ENCODE assay signal across 8 mouse cellular contexts in genomic region chr9:70543048-70543880, GRCm38 (mm10). TPM values are rescaled to one million over a fixed set of nuclear protein-coding genes. Genes with fewer than 3 reads are reported as not detected.
DNase-seq lines count a peak whose midpoint lies in the region; ATAC-seq and TF ChIP-seq lines count a peak whose summit lies in the region.

No protein-coding gene starts in this region.

- intact Hi-C loops in heart, postnatal 14 days (cut with DNase I), result no loop called here

- DNase-seq in layer of hippocampus, adult 2 months (ENCODE audit: low spot score in 2 of 2), result peak; percentile 14 to 46
- no peak for DNase-seq in layer of hippocampus, postnatal 10 days (ENCODE audit: low spot score in 2 of 2)
- DNase-seq in G1E (ENCODE audit: low spot score), result peak; percentile 54
- peak; percentile 77 for DNase-seq in embryo, embryonic 10 days (ENCODE audit: low spot score)
- peak; percentile 72 to 79 for DNase-seq in heart, postnatal 14 days
- no peak for DNase-seq in cerebellum, postnatal 36 days

- H3K9ac ChIP-seq in liver, embryonic 12.5 days, result peak overlapping the region; percentile 91
- H3K9ac ChIP-seq in neural tube, embryonic 14.5 days (replicated peaks; ENCODE audit: low read depth, low read length), result peak overlapping the region; percentile 95

- H3K9me3 ChIP-seq in G1E (replicated peaks), result no peaks in the 10 kb centered on the region
- no peaks in the 10 kb centered on the region for H3K9me3 ChIP-seq in liver, embryonic 12.5 days (replicated peaks)
- H3K9me3 ChIP-seq in neural tube, embryonic 14.5 days (ENCODE audit: control insufficient read depth, low read length), result no peaks in the 10 kb centered on the region

- under 1% methylated on average over 62 of the region's 64 CpGs for WGBS in liver, embryonic 12.5 days (ENCODE audit: insufficient replicate concordance)
- 1% methylated on average over 57 of the region's 64 CpGs for WGBS in neural tube, embryonic 14.5 days

- peaks cover 19% of the 10 kb centered on the region for H3K36me3 ChIP-seq in G1E (replicated peaks)
- H3K36me3 ChIP-seq in liver, embryonic 12.5 days, result peaks cover 14% of the 10 kb centered on the region
- H3K36me3 ChIP-seq in neural tube, embryonic 14.5 days (ENCODE audit: control insufficient read depth, insufficient read depth, low read length), result no peaks in the 10 kb centered on the region

- peak overlapping the region; percentile 98 for H3K4me2 ChIP-seq in liver, embryonic 12.5 days
- peak overlapping the region; percentile 72 for H3K4me2 ChIP-seq in neural tube, embryonic 14.5 days (ENCODE audit: low read depth, low read length)

- H3K4me1 ChIP-seq in G1E (ENCODE audit: insufficient read depth, low read depth, low read length), result peaks cover 21% of the 10 kb centered on the region
- peaks cover 25% of the 10 kb centered on the region for H3K4me1 ChIP-seq in liver, embryonic 12.5 days
- H3K4me1 ChIP-seq in neural tube, embryonic 14.5 days (ENCODE audit: control insufficient read depth, insufficient read depth, low read length), result peaks cover 14% of the 10 kb centered on the region; the same call in 1 of the 2 replicates

- H3K27me3 ChIP-seq in G1E (ENCODE audit: insufficient read depth, low read length), result no peaks in the 10 kb centered on the region
- no peaks in the 10 kb centered on the region for H3K27me3 ChIP-seq in liver, embryonic 12.5 days (replicated peaks)
- peaks cover 4% of the 10 kb centered on the region; the same call in 1 of the 2 replicates for H3K27me3 ChIP-seq in neural tube, embryonic 14.5 days (ENCODE audit: control insufficient read depth, insufficient read depth, low read length)

- no peak for TF ChIP-seq CTCF in layer of hippocampus, adult 2 months (conservative IDR thresholded peaks at IDR 0.05)
- TF ChIP-seq CTCF in G1E (IDR thresholded peaks at IDR 0.05; ENCODE audit: low read depth, low read length), result no peak

- peak overlapping the region; percentile 99 for H3K27ac ChIP-seq in layer of hippocampus, adult 2 months
- peak overlapping the region; percentile 99 for H3K27ac ChIP-seq in liver, embryonic 12.5 days
- H3K27ac ChIP-seq in neural tube, embryonic 14.5 days (ENCODE audit: low read depth, low read length), result peak overlapping the region; percentile 99

- H3K4me3 ChIP-seq in layer of hippocampus, adult 2 months, result peak overlapping the region; percentile 96
- H3K4me3 ChIP-seq in G1E (ENCODE audit: low read depth, low read length), result peak overlapping the region; percentile 99
- H3K4me3 ChIP-seq in liver, embryonic 12.5 days, result peak overlapping the region; percentile 90
- H3K4me3 ChIP-seq in neural tube, embryonic 14.5 days (ENCODE audit: low read depth, low read length), result peak overlapping the region; percentile 92

- ATAC-seq in G1E (ENCODE audit: extremely low read depth, insufficient number of reproducible peaks, low FRiP score, poor library complexity, severe bottlenecking), result no peak
- peak; percentile 78 for ATAC-seq in liver, embryonic 12.5 days
- ATAC-seq in neural tube, embryonic 14.5 days (ENCODE audit: low read depth), result peak; percentile 81

RNA-seq across cellular contexts. Expression of gene Sltm, which starts 0.7 kb away (rescaled TPM):
- total RNA-seq in layer of hippocampus, adult 2 months (2021), result 10 to 100 TPM; 53.0 to 60.1 TPM
- 10 to 100 TPM; 48.4 to 60.3 TPM for total RNA-seq in layer of hippocampus, postnatal 10 days (2021)
- 125 and 144 TPM in 2 replicates for total RNA-seq in G1E (2014; fragmentation: Nextera tagmentation)
- 62.9 and 73.9 TPM in 2 replicates for total RNA-seq in G1E (2017)
- polyA plus RNA-seq in G1E (2012), result 9.7 and 12.2 TPM in 2 replicates
- total RNA-seq in heart, postnatal 14 days (2021), result 10 to 100 TPM; 27.1 to 30.8 TPM
- 30.7 and 32.3 TPM in 2 replicates for polyA plus RNA-seq in liver, embryonic 12.5 days (2016; fragmentation: Nextera tagmentation; extraction: Ambion mirVana)
- polyA plus RNA-seq in neural tube, embryonic 14.5 days (2014; fragmentation: Nextera tagmentation; extraction: Ambion mirVana), result 74.4 and 74.9 TPM in 2 replicates

RNA-seq across cellular contexts. Expression of gene Rnf111, which starts 39.7 kb away (rescaled TPM):
- total RNA-seq in layer of hippocampus, adult 2 months (2021), result 10 to 100 TPM; 42.4 to 43.7 TPM
- total RNA-seq in layer of hippocampus, postnatal 10 days (2021), result 10 to 100 TPM; 34.3 to 35.8 TPM
- total RNA-seq in G1E (2014; fragmentation: Nextera tagmentation) (76.5 and 83.3 TPM in 2 replicates), G1E (2017) (30.6 and 39.4 TPM in 2 replicates)
- polyA plus RNA-seq in G1E (2012), result 7.2 and 7.3 TPM in 2 replicates
- 10 to 100 TPM; 27.5 to 27.8 TPM for total RNA-seq in heart, postnatal 14 days (2021)
- polyA plus RNA-seq in liver, embryonic 12.5 days (2016; fragmentation: Nextera tagmentation; extraction: Ambion mirVana), result 13.8 and 15.0 TPM in 2 replicates
- 32.4 and 39.6 TPM in 2 replicates for polyA plus RNA-seq in neural tube, embryonic 14.5 days (2014; fragmentation: Nextera tagmentation; extraction: Ambion mirVana)

Comparison
In these comparisons a context has a peak if more than half of its experiments do, and no peak if none do; other contexts are left out.
1. DNase-seq: peak in layer of hippocampus, adult 2 months (2 of 2), G1E (single experiment), embryo, embryonic 10 days (single experiment) and heart, postnatal 14 days (2 of 2); none in layer of hippocampus, postnatal 10 days (0 of 2) and cerebellum, postnatal 36 days (0 of 2).
2. Peak in every context shown above with its lines, with median percentiles within 50 percentile points of each other: H3K27ac ChIP-seq and H3K4me3 ChIP-seq.